Mouse (Mus musculus): Measurements from ENCODE around the gene Scai. TPM values are rescaled to one million over a fixed set of nuclear protein-coding genes. Genes with fewer than 3 reads are reported as not detected.

Gene Scai
- total and polyA plus RNA-seq, 2 experiments from 2014 or later: 2.7 to 8.3 TPM

DNA sequence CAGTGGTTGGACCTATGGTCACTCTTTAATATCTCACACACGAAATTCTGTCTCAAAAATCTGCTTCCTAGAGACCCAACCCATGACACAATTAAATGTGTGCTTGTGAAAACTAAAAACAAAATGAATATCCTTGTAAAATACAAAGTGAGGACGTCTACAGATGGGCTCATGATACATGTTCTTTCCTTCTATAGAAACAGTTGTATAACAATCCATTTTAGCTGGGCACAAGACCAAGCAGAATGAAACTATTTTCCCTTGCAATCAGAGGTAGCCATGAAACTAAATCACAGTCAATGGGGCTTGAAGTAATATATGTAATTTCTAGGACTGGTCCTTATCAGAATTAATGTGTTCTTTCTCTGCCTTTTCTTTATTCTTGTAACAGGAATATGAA, 39.6 kb downstream of the Scai start:
- no peak overlapping the region for H3K4me3 ChIP-seq (ENCODE audit: low read depth, low read length)
- no peaks in the 10 kb centered on the region for H3K4me1 ChIP-seq (ENCODE audit: control insufficient read depth, insufficient read depth)
- no peak overlapping the region for H3K9ac ChIP-seq (replicated peaks; ENCODE audit: low read depth, low read length)
- no peak for TF ChIP-seq CTCF (IDR thresholded peaks at IDR 0.05; ENCODE audit: low read depth)
- H3K4me2 ChIP-seq (ENCODE audit: low read depth, low read length): no peak overlapping the region
- H3K27me3 ChIP-seq (ENCODE audit: control insufficient read depth, insufficient read depth, low read length): no peaks in the 10 kb centered on the region
- no peak for ATAC-seq (ENCODE audit: insufficient read depth, low read depth)
- no peaks in the 10 kb centered on the region for H3K9me3 ChIP-seq (replicated peaks; ENCODE audit: control insufficient read depth, low read length)
- no peak for DNase-seq (ENCODE audit: low spot score)
- H3K27ac ChIP-seq (ENCODE audit: low read depth): no peak overlapping the region
- H3K36me3 ChIP-seq (replicated peaks; ENCODE audit: control insufficient read depth, insufficient read depth, low read length): no peaks in the 10 kb centered on the region
- 52% methylated on average over 2 of the region's 2 CpGs for WGBS

DNA sequence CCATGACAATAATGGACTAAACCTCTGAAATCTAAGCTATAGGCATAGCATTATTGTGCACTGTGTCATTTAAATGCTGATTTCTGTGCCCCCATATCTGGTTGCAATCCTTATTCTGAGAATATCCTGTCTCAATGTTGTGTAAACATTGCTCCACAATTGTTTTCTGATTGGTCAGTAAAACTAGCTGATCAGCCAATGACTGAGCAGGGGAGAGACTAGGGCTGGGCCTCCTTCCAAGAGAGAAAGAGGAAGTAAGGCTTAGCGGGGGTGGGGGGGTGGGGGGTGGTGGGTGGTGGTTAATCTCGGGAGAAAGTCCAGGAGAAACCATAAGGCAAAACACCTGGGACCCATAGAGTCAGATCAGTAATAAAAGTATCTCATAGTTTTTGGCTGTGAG, 42.5 kb downstream of the Scai start:
- ATAC-seq (ENCODE audit: insufficient read depth, low read depth) (no peak), DNase-seq (ENCODE audit: low spot score) (no peak)
- no peak overlapping the region for H3K27ac ChIP-seq (ENCODE audit: low read depth)
- no peak overlapping the region for H3K4me3 ChIP-seq (ENCODE audit: low read depth, low read length)
- H3K4me1 ChIP-seq (ENCODE audit: control insufficient read depth, insufficient read depth): no peaks in the 10 kb centered on the region
- no peaks in the 10 kb centered on the region for H3K36me3 ChIP-seq (replicated peaks; ENCODE audit: control insufficient read depth, insufficient read depth, low read length)
- H3K9ac ChIP-seq (replicated peaks; ENCODE audit: low read depth, low read length): no peak overlapping the region
- no peak overlapping the region for H3K4me2 ChIP-seq (ENCODE audit: low read depth, low read length)
- WGBS: 26% methylated on average over 2 of the region's 2 CpGs
- TF ChIP-seq CTCF (IDR thresholded peaks at IDR 0.05; ENCODE audit: low read depth) (no peak), EP300 (IDR thresholded peaks at IDR 0.05; ENCODE audit: low read depth) (no peak)
- no peaks in the 10 kb centered on the region for H3K27me3 ChIP-seq (ENCODE audit: control insufficient read depth, insufficient read depth, low read length)
- no peaks in the 10 kb centered on the region for H3K9me3 ChIP-seq (replicated peaks; ENCODE audit: control insufficient read depth, low read length)

DNA sequence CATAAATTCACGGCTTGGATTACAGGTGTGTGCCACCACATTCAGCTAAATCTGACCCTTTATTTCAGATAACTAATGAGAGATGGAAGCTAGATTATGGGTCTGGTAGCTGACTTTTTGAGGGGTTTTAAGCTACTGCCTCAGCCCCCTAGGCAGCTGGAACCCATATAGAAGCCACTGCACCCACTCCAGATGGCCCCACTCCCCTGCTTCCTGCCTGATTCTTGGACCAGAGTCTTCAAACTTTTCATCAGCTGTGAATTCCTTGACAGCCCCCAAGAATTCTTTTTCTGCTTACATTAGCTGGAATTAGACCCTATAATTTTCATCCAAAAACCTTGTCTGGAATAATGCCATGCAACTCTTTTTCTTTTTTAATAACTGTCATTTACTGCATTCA, 44.1 kb downstream of the Scai start:
- TF ChIP-seq CTCF (IDR thresholded peaks at IDR 0.05; ENCODE audit: low read depth) (no peak), EP300 (IDR thresholded peaks at IDR 0.05; ENCODE audit: low read depth) (no peak)
- Histone ChIP-seq H3K4me3 (ENCODE audit: low read depth, low read length) (no peak overlapping the region), H3K27me3 (ENCODE audit: control insufficient read depth, insufficient read depth, low read length) (no peaks in the 10 kb centered on the region), H3K4me2 (ENCODE audit: low read depth, low read length) (no peak overlapping the region), H3K27ac (ENCODE audit: low read depth) (no peak overlapping the region), H3K4me1 (ENCODE audit: control insufficient read depth, insufficient read depth) (no peaks in the 10 kb centered on the region), H3K36me3 (replicated peaks; ENCODE audit: control insufficient read depth, insufficient read depth, low read length) (no peaks in the 10 kb centered on the region), H3K9me3 (replicated peaks; ENCODE audit: control insufficient read depth, low read length) (no peaks in the 10 kb centered on the region), H3K9ac (replicated peaks; ENCODE audit: low read depth, low read length) (no peak overlapping the region)
- DNase-seq (ENCODE audit: low spot score) (no peak), ATAC-seq (ENCODE audit: insufficient read depth, low read depth) (no peak)
- 88% methylated on average over 1 of the region's 1 CpGs for WGBS

DNA sequence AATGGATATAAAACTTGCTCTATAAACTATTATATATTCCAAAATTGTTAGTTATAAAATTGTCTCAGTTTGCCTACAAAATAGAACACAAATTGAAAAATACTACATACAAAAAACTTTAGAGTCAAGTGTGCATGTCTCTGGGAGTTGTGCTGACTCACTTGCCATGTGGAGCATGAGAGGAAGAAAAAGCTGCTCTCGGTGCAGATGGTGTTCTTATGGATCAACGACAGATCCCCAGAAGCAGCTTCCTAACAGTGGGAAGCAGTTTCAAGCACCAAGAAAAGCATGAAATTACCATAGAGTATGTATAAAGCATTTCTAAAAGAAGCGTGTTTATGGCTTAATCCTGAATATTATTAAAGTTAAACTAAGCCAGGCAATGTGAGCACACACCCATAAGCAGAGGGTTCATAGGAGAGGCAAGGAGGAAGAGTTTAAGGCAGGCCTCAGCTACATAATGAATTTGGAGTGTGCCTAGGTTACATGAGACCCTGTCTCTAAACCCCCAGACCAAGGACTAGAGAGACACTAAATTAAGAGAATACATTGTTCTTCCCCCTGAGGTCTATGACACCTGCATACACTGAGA, 48.1 kb downstream of the Scai start:
- DNase-seq (ENCODE audit: low spot score) (no peak), ATAC-seq (ENCODE audit: insufficient read depth, low read depth) (no peak)
- H3K4me2 ChIP-seq (ENCODE audit: low read depth, low read length): no peak overlapping the region
- no peaks in the 10 kb centered on the region for H3K9me3 ChIP-seq (replicated peaks; ENCODE audit: control insufficient read depth, low read length)
- no peak overlapping the region for H3K27ac ChIP-seq (ENCODE audit: low read depth)
- H3K4me3 ChIP-seq (ENCODE audit: low read depth, low read length): no peak overlapping the region
- no peaks in the 10 kb centered on the region for H3K4me1 ChIP-seq (ENCODE audit: control insufficient read depth, insufficient read depth)
- no peaks in the 10 kb centered on the region for H3K36me3 ChIP-seq (replicated peaks; ENCODE audit: control insufficient read depth, insufficient read depth, low read length)
- no peaks in the 10 kb centered on the region for H3K27me3 ChIP-seq (ENCODE audit: control insufficient read depth, insufficient read depth, low read length)
- no peak overlapping the region for H3K9ac ChIP-seq (replicated peaks; ENCODE audit: low read depth, low read length)
- no peak for TF ChIP-seq CTCF (IDR thresholded peaks at IDR 0.05; ENCODE audit: low read depth)
- TF ChIP-seq EP300 (IDR thresholded peaks at IDR 0.05; ENCODE audit: low read depth): no peak
- 81% methylated on average over 3 of the region's 3 CpGs for WGBS

DNA sequence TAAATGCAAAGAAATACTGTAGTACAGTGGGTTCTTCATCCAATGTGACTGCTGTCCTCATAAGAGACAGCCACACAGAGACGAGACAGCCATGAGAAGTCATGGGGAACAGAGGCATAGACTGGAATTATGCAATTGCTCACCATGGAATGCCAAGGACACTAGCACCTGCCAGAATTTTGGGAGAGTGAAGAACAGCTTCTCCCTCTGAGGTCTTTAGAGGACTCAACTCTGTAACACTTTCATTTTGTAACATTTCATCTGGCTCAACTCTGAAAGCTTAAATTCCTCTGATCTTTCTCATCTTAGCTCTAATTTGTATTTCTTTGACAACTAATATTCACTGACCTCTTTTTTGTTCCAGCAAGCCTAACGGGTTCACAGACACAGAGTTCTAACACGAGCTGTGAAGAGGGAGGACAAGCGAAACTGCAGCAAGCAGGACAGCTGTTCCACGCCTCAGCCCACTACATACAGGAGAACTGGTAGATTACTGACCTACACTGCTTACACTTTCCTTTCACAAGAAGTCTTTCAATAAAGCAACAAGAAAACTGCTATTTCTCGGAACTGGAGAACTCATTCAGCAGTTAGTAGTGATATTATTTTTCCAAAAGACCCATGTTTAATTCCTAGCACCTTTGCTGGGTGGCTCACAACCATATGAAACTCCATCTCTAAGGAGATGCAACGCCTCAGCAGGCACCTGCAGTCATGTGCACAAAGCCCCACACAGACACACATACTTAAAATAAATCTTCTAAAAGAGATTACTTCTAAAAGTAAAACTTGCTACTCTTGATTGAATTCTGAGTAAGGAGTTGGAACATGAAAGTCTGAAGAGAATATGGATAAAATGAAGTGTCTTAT, 49.7 kb downstream of the Scai start:
- Histone ChIP-seq H3K36me3 (replicated peaks; ENCODE audit: control insufficient read depth, insufficient read depth, low read length) (no peaks in the 10 kb centered on the region), H3K27ac (ENCODE audit: low read depth) (no peak overlapping the region)

More for the DNA sequence above, 49.7 kb downstream of the Scai start:
- Histone ChIP-seq H3K9ac (replicated peaks; ENCODE audit: low read depth, low read length) (no peak overlapping the region), H3K4me3 (ENCODE audit: low read depth, low read length) (no peak overlapping the region), H3K4me1 (ENCODE audit: control insufficient read depth, insufficient read depth) (no peaks in the 10 kb centered on the region), H3K27me3 (ENCODE audit: control insufficient read depth, insufficient read depth, low read length) (no peaks in the 10 kb centered on the region), H3K4me2 (ENCODE audit: low read depth, low read length) (no peak overlapping the region), H3K9me3 (replicated peaks; ENCODE audit: control insufficient read depth, low read length) (no peaks in the 10 kb centered on the region)
- no peak for TF ChIP-seq CTCF (IDR thresholded peaks at IDR 0.05; ENCODE audit: low read depth)
- TF ChIP-seq EP300 (IDR thresholded peaks at IDR 0.05; ENCODE audit: low read depth): no peak
- DNase-seq (ENCODE audit: low spot score): no peak
- no peak for ATAC-seq (ENCODE audit: insufficient read depth, low read depth)
- 76% methylated on average over 7 of the region's 7 CpGs for WGBS
